Mouse (Mus musculus): ENCODE measurements around the gene Tsfm. TPM values are rescaled to one million over a fixed set of nuclear protein-coding genes. Genes with fewer than 3 reads are reported as not detected.
"Not testable (repeated sequence)": the region's sequence is repeated elsewhere in the genome, so short reads cannot be mapped to it uniquely, and the experiment has no call there.

The Tsfm gene
- polyA plus RNA-seq, 1 experiment: 31.8 TPM

- DNase-seq (ENCODE audit: extremely low spot score in 1 of 2, low spot score in 1 of 2): no peak
Measured at GRCm38 (mm10) chr10:127063913-127064870, 33.6 kb upstream of the Tsfm start.

GRCm38 (mm10) chr10:127063239-127063872 is 32.7 kb upstream of the Tsfm start, which contains the start of gene Cdk4:
Cdk4 (plus strand) TSS chr10:127063534.
- peak; percentile 97 to 99 for DNase-seq (ENCODE audit: extremely low spot score in 1 of 2, low spot score in 1 of 2)

GRCm38 (mm10) chr10:127062503-127062902 is 31.9 kb upstream of the Tsfm start:
- no peak for DNase-seq (ENCODE audit: extremely low spot score in 1 of 2, low spot score in 1 of 2)

- DNase-seq (ENCODE audit: extremely low spot score in 1 of 2, low spot score in 1 of 2): not testable (repeated sequence)
Measured at GRCm38 (mm10) chr10:127062101-127062500, 31.5 kb upstream of the Tsfm start.

- DNase-seq (ENCODE audit: extremely low spot score in 1 of 2, low spot score in 1 of 2): no peak
Measured at GRCm38 (mm10) chr10:127061513-127061912, 30.9 kb upstream of the Tsfm start.

GRCm38 (mm10) chr10:127061085-127061484 is 30.4 kb upstream of the Tsfm start:
- no peak for DNase-seq (ENCODE audit: extremely low spot score in 1 of 2, low spot score in 1 of 2)

- DNase-seq (ENCODE audit: extremely low spot score in 1 of 2, low spot score in 1 of 2): peak in 1 of 2 experiments; percentile 80
Measured at GRCm38 (mm10) chr10:127059968-127060916, 29.6 kb upstream of the Tsfm start, which contains the start of gene March9. March9 (minus strand) TSS chr10:127060184.

- DNase-seq (ENCODE audit: extremely low spot score in 1 of 2, low spot score in 1 of 2): no peak
Measured at GRCm38 (mm10) chr10:127059174-127059967, 28.7 kb upstream of the Tsfm start.

GRCm38 (mm10) chr10:127058708-127059107 is 28.1 kb upstream of the Tsfm start:
- no peak for DNase-seq (ENCODE audit: extremely low spot score in 1 of 2, low spot score in 1 of 2)

- peak in 1 of 2 experiments; percentile 87 for DNase-seq (ENCODE audit: extremely low spot score in 1 of 2, low spot score in 1 of 2)
Measured at GRCm38 (mm10) chr10:127058161-127058560, 27.5 kb upstream of the Tsfm start.

- no peak for DNase-seq (ENCODE audit: extremely low spot score in 1 of 2, low spot score in 1 of 2)
Measured at GRCm38 (mm10) chr10:127056490-127056889, 25.9 kb upstream of the Tsfm start.

- no peak for DNase-seq (ENCODE audit: extremely low spot score in 1 of 2, low spot score in 1 of 2)
Measured at GRCm38 (mm10) chr10:127055406-127055805, 24.8 kb upstream of the Tsfm start.

GRCm38 (mm10) chr10:127054646-127055045 is 24.0 kb upstream of the Tsfm start:
- no peak for DNase-seq (ENCODE audit: extremely low spot score in 1 of 2, low spot score in 1 of 2)

GRCm38 (mm10) chr10:127050119-127050474 is 19.5 kb upstream of the Tsfm start:
- DNase-seq (ENCODE audit: extremely low spot score in 1 of 2, low spot score in 1 of 2): no peak

- DNase-seq (ENCODE audit: extremely low spot score in 1 of 2, low spot score in 1 of 2): no peak
Measured at GRCm38 (mm10) chr10:127049395-127050118, 18.9 kb upstream of the Tsfm start.

GRCm38 (mm10) chr10:127048608-127049394 is 18.2 kb upstream of the Tsfm start:
- DNase-seq (ENCODE audit: extremely low spot score in 1 of 2, low spot score in 1 of 2): no peak

- no peak for DNase-seq (ENCODE audit: extremely low spot score in 1 of 2, low spot score in 1 of 2)
Measured at GRCm38 (mm10) chr10:127047954-127048353, 17.3 kb upstream of the Tsfm start, which contains the start of gene Cyp27b1. Cyp27b1 (plus strand) TSS chr10:127048250.

GRCm38 (mm10) chr10:127043187-127043586 is 12.5 kb upstream of the Tsfm start:
- DNase-seq (ENCODE audit: extremely low spot score in 1 of 2, low spot score in 1 of 2): no peak
